Mouse (Mus musculus) stomach, embryonic 14.5 days (tissue): ENCODE measurements around the gene Sept9. TPM values are rescaled to one million over a fixed set of nuclear protein-coding genes. Genes with fewer than 3 reads are reported as not detected.

Experiments
- ATAC-seq: fragments of 200-750 bp; cut with Nextera tagmentation; 2 replicates; pipeline ENCODE4 v1.8.0; 2017; ENCODE audit warnings: low read depth, moderate TSS enrichment; ENCODE audit not compliant: insufficient number of reproducible peaks, insufficient read depth, low FRiP score
- H3K27ac ChIP-seq: fragments of 300-500 bp; sonication (generic); 2 replicates; pipeline ENCODE4 v1.5.1; 2014; ENCODE audit warnings: mild to moderate bottlenecking, low read length, moderate library complexity, mixed read lengths
- H3K27me3 ChIP-seq: fragments of 300-500 bp; sonication (generic); 2 replicates; pipeline ENCODE4 v1.6.1; 2014; ENCODE audit warnings: low read length, control low read depth, mixed read lengths; ENCODE audit not compliant: control insufficient read depth, insufficient read depth
- H3K36me3 ChIP-seq: fragments of 300-500 bp; sonication (generic); 2 replicates; pipeline ENCODE4 v1.6.1; 2014; ENCODE audit warnings: mild to moderate bottlenecking, control low read depth, low read length, moderate library complexity, mixed read lengths; ENCODE audit not compliant: control insufficient read depth, insufficient read depth
- H3K4me1 ChIP-seq: fragments of 300-500 bp; sonication (generic); 2 replicates; pipeline ENCODE4 v1.6.1; 2014; ENCODE audit warnings: low read length, control low read depth, mixed read lengths; ENCODE audit not compliant: control insufficient read depth, insufficient read depth
- H3K4me2 ChIP-seq: fragments of 300-500 bp; sonication (generic); replicated peaks from 2 replicates; pipeline ENCODE4 v1.6.1; 2014; ENCODE audit warnings: low read depth, low read length, control low read depth
- H3K4me3 ChIP-seq: fragments of 300-500 bp; sonication (generic); 2 replicates; pipeline ENCODE4 v1.5.1; 2014; ENCODE audit warnings: low read depth, low read length, control low read depth
- H3K9ac ChIP-seq: fragments of 300-500 bp; sonication (generic); replicated peaks from 2 replicates; pipeline ENCODE4 v1.6.1; 2014; ENCODE audit warnings: low read depth, mild to moderate bottlenecking, control low read depth, low read length, moderate library complexity, mixed read lengths
- H3K9me3 ChIP-seq: fragments of 300-500 bp; sonication (generic); 2 replicates; pipeline ENCODE4 v1.6.1; 2016; ENCODE audit warnings: low read depth, low read length, control low read depth; ENCODE audit not compliant: control insufficient read depth
- WGBS: fragments of 180-500 bp; shearing (Covaris S2); extraction: QIAGEN DNeasy Blood & Tissue Kit; methylation state at CpG from one replicate; pipeline ENCODE4 v1.1.7; 2014; 5-methylcytosine and 5-hydroxymethylcytosine counted together
- polyA plus RNA-seq: library from polyadenylated mRNA; unstranded; fragments of >200 nt; fragmentation: Nextera tagmentation; extraction: Ambion mirVana; gene quantifications from 2 replicates; pipeline ENCODE4 v1.2.1, GENCODE M21; 2014

The Sept9 gene
- polyA plus RNA-seq, 1 experiment from 2014 or later = 106 TPM

- Histone ChIP-seq H3K9me3 (no peaks in the 10 kb centered on the region; the same call in 1 of the 2 replicates), H3K27ac (no peak overlapping the region), H3K36me3 (peaks cover 28% of the 10 kb centered on the region; the same call in 1 of the 2 replicates), H3K9ac (no peak overlapping the region), H3K4me2 (no peak overlapping the region), H3K4me3 (no peak overlapping the region), H3K4me1 (peaks cover 6% of the 10 kb centered on the region; the same call in 1 of the 2 replicates), H3K27me3 (no peaks in the 10 kb centered on the region)
- 91% methylated on average over 13 of the region's 13 CpGs for WGBS
- no peak for ATAC-seq
Measured at GRCm38 (mm10) chr11:117159257-117159945, 40.1 kb upstream of the Sept9 start.

DNA sequence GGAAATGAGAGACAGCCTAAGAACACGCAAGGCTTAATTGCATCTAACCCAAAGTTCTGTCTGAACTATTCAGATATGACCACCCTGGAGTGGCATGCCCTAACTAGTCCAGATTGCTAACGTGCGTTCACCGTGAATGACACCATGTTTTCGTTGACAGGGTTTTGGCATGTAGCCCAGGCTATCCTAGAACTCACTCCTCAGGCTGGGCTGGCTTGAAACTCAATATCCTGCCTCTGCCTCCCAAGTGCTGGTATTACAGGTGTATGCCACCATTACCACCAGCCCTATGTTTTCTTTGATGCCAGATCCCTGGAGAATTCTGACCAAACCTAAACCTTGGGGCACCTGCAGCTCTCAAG, 39.5 kb upstream of the Sept9 start:
- Histone ChIP-seq H3K27me3 (no peaks in the 10 kb centered on the region), H3K9ac (no peak overlapping the region), H3K4me1 (peaks cover 6% of the 10 kb centered on the region; the same call in 1 of the 2 replicates), H3K9me3 (no peaks in the 10 kb centered on the region; the same call in 1 of the 2 replicates), H3K27ac (no peak overlapping the region), H3K4me3 (no peak overlapping the region), H3K36me3 (peaks cover 23% of the 10 kb centered on the region; the same call in 1 of the 2 replicates), H3K4me2 (no peak overlapping the region)
- WGBS = 82% methylated on average over 5 of the region's 5 CpGs
- ATAC-seq = no peak

DNA sequence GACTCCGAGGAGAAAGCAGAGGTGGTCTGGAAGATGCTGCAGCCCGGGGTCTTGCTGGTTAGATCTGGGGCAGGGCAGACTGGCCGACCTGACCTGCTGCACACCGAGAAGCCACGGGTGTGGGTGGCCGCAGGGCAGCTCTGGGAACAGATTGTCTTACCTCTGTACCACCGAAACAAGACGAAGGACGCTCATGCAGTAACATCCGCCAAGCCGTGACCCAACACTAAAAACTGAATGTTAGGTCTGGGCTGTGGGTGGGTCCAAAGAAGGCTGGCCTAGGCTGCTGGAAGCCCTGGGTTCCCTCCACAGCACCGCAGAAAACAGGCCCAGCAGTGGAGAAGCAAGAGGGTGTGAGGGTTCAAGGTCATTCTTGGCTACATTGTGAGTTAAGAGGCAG, 38.7 kb upstream of the Sept9 start:
- Histone ChIP-seq H3K27me3 (no peaks in the 10 kb centered on the region), H3K4me3 (no peak overlapping the region), H3K4me1 (peaks cover 4% of the 10 kb centered on the region; the same call in 1 of the 2 replicates), H3K4me2 (no peak overlapping the region), H3K36me3 (peaks cover 14% of the 10 kb centered on the region; the same call in 1 of the 2 replicates), H3K9me3 (no peaks in the 10 kb centered on the region; the same call in 1 of the 2 replicates), H3K27ac (no peak overlapping the region), H3K9ac (no peak overlapping the region)
- ATAC-seq = no peak
- WGBS = 94% methylated on average over 12 of the region's 12 CpGs

DNA sequence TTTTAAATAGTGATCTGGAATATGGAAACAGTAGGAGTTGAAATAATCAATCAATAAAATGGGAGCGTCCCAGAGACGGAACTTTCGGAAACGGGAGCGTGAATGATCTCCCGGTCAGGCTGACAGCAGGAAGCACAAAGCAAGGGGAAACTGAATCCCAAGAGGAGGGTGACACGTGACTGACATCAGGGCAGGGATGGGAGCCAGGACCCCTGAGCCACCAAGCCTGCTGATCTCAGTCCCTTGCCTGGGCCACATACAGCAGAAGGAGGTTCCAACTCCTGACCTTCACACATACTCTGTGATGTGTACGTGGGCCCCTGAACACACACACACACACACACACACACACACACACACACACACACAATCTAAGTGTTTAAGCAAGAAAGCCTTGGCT, 37.9 kb upstream of the Sept9 start:
- 67% methylated on average over 8 of the region's 8 CpGs for WGBS
- no peaks in the 10 kb centered on the region for H3K4me1 ChIP-seq
- no peak overlapping the region for H3K9ac ChIP-seq
- no peak for ATAC-seq
- no peak overlapping the region for H3K27ac ChIP-seq
- no peak overlapping the region for H3K4me3 ChIP-seq
- peaks cover 9% of the 10 kb centered on the region; the same call in 1 of the 2 replicates for H3K36me3 ChIP-seq
- no peaks in the 10 kb centered on the region for H3K27me3 ChIP-seq
- no peak overlapping the region for H3K4me2 ChIP-seq
- H3K9me3 ChIP-seq = no peaks in the 10 kb centered on the region; the same call in 1 of the 2 replicates

DNA sequence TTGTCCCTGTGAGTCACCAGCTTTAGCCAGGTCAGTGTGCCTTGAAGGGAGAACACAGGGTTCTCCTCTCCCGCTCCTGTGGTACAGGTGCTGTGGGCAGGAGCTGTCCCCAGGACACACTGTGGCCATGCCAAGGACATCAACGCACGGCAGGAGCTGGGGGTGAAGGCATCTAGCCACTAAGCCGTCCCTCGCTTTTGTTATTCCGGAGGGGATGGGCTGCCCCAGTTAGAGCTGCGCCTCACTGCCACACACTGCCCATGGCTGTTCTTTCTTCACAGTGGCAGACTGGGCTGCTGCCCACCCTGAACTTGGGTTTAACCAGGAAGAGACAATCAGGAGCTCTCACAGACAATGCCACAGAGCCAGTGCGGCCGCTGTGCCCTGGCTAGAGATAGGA, 36.4 kb upstream of the Sept9 start:
- no peaks in the 10 kb centered on the region for H3K27me3 ChIP-seq
- no peaks in the 10 kb centered on the region; the same call in 1 of the 2 replicates for H3K9me3 ChIP-seq
- no peak for ATAC-seq
- no peaks in the 10 kb centered on the region for H3K4me1 ChIP-seq
- no peak overlapping the region for H3K9ac ChIP-seq
- no peak overlapping the region for H3K27ac ChIP-seq
- 85% methylated on average over 9 of the region's 9 CpGs for WGBS
- no peak overlapping the region for H3K4me2 ChIP-seq
- H3K4me3 ChIP-seq = no peak overlapping the region
- 0 out of 2 replicates have a peak, but pooled peaks cover 3% of the 10 kb centered on the region for H3K36me3 ChIP-seq

DNA sequence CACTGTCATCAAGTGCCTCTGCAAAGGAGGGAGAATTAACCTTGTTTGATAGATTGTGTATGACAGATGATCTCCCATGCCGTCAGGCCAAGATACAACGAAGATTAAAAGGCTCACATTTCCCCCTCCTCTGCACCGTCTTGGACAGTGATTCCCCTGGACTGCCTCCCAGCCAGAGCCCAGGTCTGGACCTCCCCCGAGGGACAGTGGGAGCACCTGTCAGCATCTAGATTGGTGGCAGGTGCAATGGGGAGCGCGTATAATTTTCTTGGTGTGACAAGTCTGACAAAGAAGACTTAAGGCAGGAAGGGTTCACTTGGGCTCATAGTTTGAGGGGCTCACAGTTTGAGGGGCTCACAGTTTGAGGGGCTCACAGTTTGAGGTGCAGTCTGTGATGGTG, 35.7 kb upstream of the Sept9 start:
- Histone ChIP-seq H3K27ac (no peak overlapping the region), H3K27me3 (no peaks in the 10 kb centered on the region), H3K4me3 (no peak overlapping the region), H3K9me3 (no peaks in the 10 kb centered on the region; the same call in 1 of the 2 replicates), H3K9ac (no peak overlapping the region), H3K4me2 (no peak overlapping the region), H3K36me3 (0 out of 2 replicates have a peak, but pooled peaks cover 3% of the 10 kb centered on the region), H3K4me1 (no peaks in the 10 kb centered on the region)
- WGBS = 74% methylated on average over 6 of the region's 6 CpGs
- no peak for ATAC-seq

DNA sequence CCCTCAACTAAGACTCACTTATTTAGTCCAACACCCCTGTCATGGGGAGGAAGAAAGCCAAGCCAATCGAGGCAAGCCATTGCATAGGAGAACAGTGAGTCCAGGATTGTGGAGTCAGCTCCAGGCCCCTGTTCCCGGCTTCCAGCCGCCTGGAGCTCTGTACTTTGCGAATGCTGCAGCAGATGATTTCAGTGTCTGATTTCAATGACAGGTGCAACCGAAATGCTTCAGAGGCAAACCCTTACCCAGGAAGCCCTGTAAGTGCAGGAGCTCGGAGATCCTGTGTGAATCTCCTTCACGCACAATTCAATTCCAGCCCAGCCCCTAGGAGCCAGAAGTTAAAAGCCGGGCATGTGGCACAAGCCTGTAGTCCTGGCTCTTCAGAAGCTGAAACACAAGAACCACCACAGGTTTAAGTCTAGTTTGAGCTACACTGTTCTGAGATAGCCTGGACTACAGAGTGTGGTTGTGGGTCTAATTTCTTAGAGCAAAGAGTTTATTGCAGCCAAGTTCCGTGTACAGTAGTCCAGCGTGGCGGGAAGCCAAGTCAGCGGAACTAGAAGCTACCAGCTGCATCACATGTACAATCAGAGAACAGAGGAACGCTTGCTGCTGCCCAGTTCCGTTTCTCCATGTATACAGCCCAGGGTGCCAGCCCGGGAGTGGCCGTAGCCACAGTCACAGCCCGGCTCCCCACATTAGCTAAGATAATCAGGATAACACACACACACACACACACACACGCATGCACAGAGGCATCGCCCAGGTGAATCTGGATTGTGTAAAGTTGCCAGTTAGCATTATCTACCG, 31.0 kb upstream of the Sept9 start:
- Histone ChIP-seq H3K4me1 (no peaks in the 10 kb centered on the region), H3K27me3 (no peaks in the 10 kb centered on the region), H3K9ac (no peak overlapping the region), H3K9me3 (no peaks in the 10 kb centered on the region; the same call in 1 of the 2 replicates), H3K4me2 (no peak overlapping the region), H3K36me3 (no peaks in the 10 kb centered on the region), H3K27ac (no peak overlapping the region), H3K4me3 (no peak overlapping the region)
- ATAC-seq = no peak
- 78% methylated on average over 20 of the region's 20 CpGs for WGBS

DNA sequence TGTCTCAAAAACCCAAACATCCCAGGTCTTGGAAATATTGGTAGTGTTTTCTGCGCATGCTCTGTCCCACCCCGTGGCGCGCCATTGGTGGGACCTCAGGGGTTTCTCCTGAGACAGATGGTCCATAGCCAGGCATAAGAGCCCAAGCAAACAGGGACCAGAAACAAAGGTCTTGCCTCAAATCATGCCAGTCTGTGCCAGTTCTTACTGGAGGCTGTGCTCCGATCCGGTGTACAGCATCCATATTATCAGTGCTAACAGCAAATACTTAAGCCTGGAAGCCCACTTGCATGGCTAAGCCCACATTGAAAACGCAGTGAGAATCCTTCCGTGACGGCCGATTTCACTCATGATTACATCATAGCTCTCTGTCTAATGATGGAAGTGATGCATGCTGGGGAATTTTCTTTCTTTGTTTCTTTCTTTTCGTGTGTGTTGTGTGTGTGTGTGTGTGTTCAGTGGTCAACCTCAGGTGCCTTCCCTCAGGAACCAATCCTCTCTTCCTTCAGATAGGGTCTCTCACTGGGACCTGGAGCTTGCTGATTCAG, 30.3 kb upstream of the Sept9 start:
- Histone ChIP-seq H3K9ac (no peak overlapping the region), H3K27ac (no peak overlapping the region), H3K36me3 (no peaks in the 10 kb centered on the region), H3K4me1 (peaks cover 1% of the 10 kb centered on the region; the same call in 1 of the 2 replicates), H3K9me3 (no peaks in the 10 kb centered on the region), H3K27me3 (no peaks in the 10 kb centered on the region), H3K4me2 (no peak overlapping the region), H3K4me3 (no peak overlapping the region)
- no peak for ATAC-seq
- 94% methylated on average over 11 of the region's 11 CpGs for WGBS
